ENCODE assay signal across 8 mouse cellular contexts in genomic region chr17:34982328-34982727, GRCm38 (mm10). TPM values are rescaled to one million over a fixed set of nuclear protein-coding genes. Genes with fewer than 3 reads are reported as not detected.
DNase-seq lines count a peak whose midpoint lies in the region; ATAC-seq and TF ChIP-seq lines count a peak whose summit lies in the region.

No protein-coding gene starts in this region.

- peak overlapping the region; percentile 56 for H3K9ac ChIP-seq in lung, postnatal 0 days (replicated peaks; ENCODE audit: low read depth)
- H3K9ac ChIP-seq in limb, embryonic 15.5 days = peak overlapping the region; percentile 91

- H3K4me2 ChIP-seq in lung, postnatal 0 days (replicated peaks; ENCODE audit: low read depth, low read length) = peak overlapping the region; percentile 86
- peak overlapping the region; percentile 83 for H3K4me2 ChIP-seq in limb, embryonic 15.5 days

- no peak for TF ChIP-seq CTCF in lung, postnatal 0 days (IDR thresholded peaks at IDR 0.05)
- TF ChIP-seq CTCF in small intestine, adult 2 months (IDR thresholded peaks at IDR 0.05; ENCODE audit: extremely low read depth, insufficient read length, insufficient replicate concordance, low read depth, low read length) = no peak

- H3K9me3 ChIP-seq in lung, postnatal 0 days (ENCODE audit: low read length) = no peaks in the 10 kb centered on the region
- H3K9me3 ChIP-seq in erythroblast, embryonic 14.5 days (ENCODE audit: control insufficient read depth, low read length) = peaks cover 3% of the 10 kb centered on the region; the same call in 1 of the 2 replicates
- H3K9me3 ChIP-seq in limb, embryonic 15.5 days = no peaks in the 10 kb centered on the region

- under 1% methylated on average over 15 of the region's 15 CpGs for WGBS in lung, postnatal 0 days
- WGBS in limb, embryonic 15.5 days = 0% methylated on average over 15 of the region's 15 CpGs
- WGBS in small intestine, adult 2 months = under 1% methylated on average over 15 of the region's 15 CpGs

- H3K27ac ChIP-seq in lung, postnatal 0 days (ENCODE audit: low read length) = peak overlapping the region; percentile 92
- H3K27ac ChIP-seq in limb, embryonic 15.5 days = peak overlapping the region; percentile 100
- H3K27ac ChIP-seq in small intestine, adult 2 months (ENCODE audit: insufficient read depth, low read depth, low read length) = no peak overlapping the region; the same call in 1 of the 2 replicates

- TF ChIP-seq EP300 in lung, postnatal 0 days (IDR thresholded peaks at IDR 0.05) = no peak

- H3K27me3 ChIP-seq in lung, postnatal 0 days (replicated peaks; ENCODE audit: insufficient read depth, low read length) = no peaks in the 10 kb centered on the region
- no peaks in the 10 kb centered on the region for H3K27me3 ChIP-seq in erythroblast, embryonic 14.5 days (ENCODE audit: control insufficient read depth)
- H3K27me3 ChIP-seq in limb, embryonic 15.5 days = no peaks in the 10 kb centered on the region
- H3K27me3 ChIP-seq in small intestine, adult 2 months (ENCODE audit: control insufficient read depth, insufficient read depth, low read length) = no peaks in the 10 kb centered on the region

- peak overlapping the region; percentile 58 for H3K4me3 ChIP-seq in lung, postnatal 0 days (ENCODE audit: low read depth, low read length)
- H3K4me3 ChIP-seq in erythroblast, embryonic 14.5 days (replicated peaks) = peak overlapping the region; percentile 98
- peak overlapping the region; percentile 87 for H3K4me3 ChIP-seq in limb, embryonic 15.5 days
- peak overlapping the region; percentile 81 for H3K4me3 ChIP-seq in small intestine, adult 2 months (ENCODE audit: low read depth, low read length)

- H3K36me3 ChIP-seq in lung, postnatal 0 days (ENCODE audit: insufficient read depth, low read length) = peaks cover 9% of the 10 kb centered on the region; the same call in 1 of the 2 replicates
- peaks cover 37% of the 10 kb centered on the region for H3K36me3 ChIP-seq in erythroblast, embryonic 14.5 days (ENCODE audit: control insufficient read depth)
- peaks cover 19% of the 10 kb centered on the region for H3K36me3 ChIP-seq in limb, embryonic 15.5 days
- H3K36me3 ChIP-seq in small intestine, adult 2 months (ENCODE audit: control insufficient read depth, insufficient read depth, low read length) = peaks cover 16% of the 10 kb centered on the region

- TF ChIP-seq POLR2A in small intestine, adult 2 months (IDR thresholded peaks at IDR 0.05; ENCODE audit: low read depth, low read length) = no peak

- DNase-seq in lung, postnatal 0 days (ENCODE audit: low spot score) = peak; percentile 31
- DNase-seq in lung, adult 18-20 months = no peak
- DNase-seq in cerebellum, adult 18-20 months = no peak
- DNase-seq in layer of hippocampus, postnatal 36 days = no peak
- no peak for DNase-seq in adrenal gland, postnatal 14 days

- ATAC-seq in lung, postnatal 0 days = no peak
- ATAC-seq in limb, embryonic 15.5 days (ENCODE audit: insufficient number of reproducible peaks, low FRiP score, low TSS enrichment, low read depth) = no peak

- H3K4me1 ChIP-seq in lung, postnatal 0 days (ENCODE audit: insufficient read depth, low read depth, low read length) = peaks cover 7% of the 10 kb centered on the region
- H3K4me1 ChIP-seq in erythroblast, embryonic 14.5 days (ENCODE audit: control insufficient read depth) = peaks cover 34% of the 10 kb centered on the region
- peaks cover 21% of the 10 kb centered on the region for H3K4me1 ChIP-seq in limb, embryonic 15.5 days
- peaks cover 4% of the 10 kb centered on the region; the same call in 1 of the 2 replicates for H3K4me1 ChIP-seq in small intestine, adult 2 months (ENCODE audit: control insufficient read depth, insufficient read depth, insufficient read length, low read length)

RNA-seq across cellular contexts. Expression of gene Lsm2, which starts 0.7 kb away (rescaled TPM):
- polyA plus RNA-seq in lung, postnatal 0 days (2015; fragmentation: Nextera tagmentation; extraction: Ambion mirVana) = 47.3 and 55.4 TPM in 2 replicates
- polyA plus RNA-seq in erythroblast, embryonic 14.5 days (2012) = 15.9 and 21.4 TPM in 2 replicates
- 143 and 159 TPM in 2 replicates for polyA plus RNA-seq in limb, embryonic 15.5 days (2015; fragmentation: Nextera tagmentation; extraction: Ambion mirVana)
- polyA plus RNA-seq in small intestine, adult 2 months (2012; rRNA removed) = 51.7 and 82.1 TPM in 2 replicates
- 10 to 100 TPM; 17.3 to 19.1 TPM for total RNA-seq in layer of hippocampus, postnatal 36 days (2021)
- total RNA-seq in adrenal gland, postnatal 14 days (2021) = 39.4 and 44.2 TPM in 2 replicates

RNA-seq across cellular contexts. Expression of gene Hspa1l, which starts 9.8 kb away (rescaled TPM):
- polyA plus RNA-seq in lung, postnatal 0 days (2015; fragmentation: Nextera tagmentation; extraction: Ambion mirVana) = 0.70 and 0.79 TPM in 2 replicates
- polyA plus RNA-seq in erythroblast, embryonic 14.5 days (2012) = 0.04 TPM in 1 of 2 replicates, not detected in the other
- polyA plus RNA-seq in limb, embryonic 15.5 days (2015; fragmentation: Nextera tagmentation; extraction: Ambion mirVana) = 0.46 and 0.65 TPM in 2 replicates
- polyA plus RNA-seq in small intestine, adult 2 months (2012; rRNA removed) = 0.06 and 0.14 TPM in 2 replicates
- under 1 TPM; 0.42 to 0.48 TPM for total RNA-seq in layer of hippocampus, postnatal 36 days (2021)
- total RNA-seq in adrenal gland, postnatal 14 days (2021) = 0.34 and 0.37 TPM in 2 replicates

RNA-seq across cellular contexts. Expression of gene Hspa1a, which starts 10.4 kb away (rescaled TPM):
- 8.2 and 11.9 TPM in 2 replicates for polyA plus RNA-seq in lung, postnatal 0 days (2015; fragmentation: Nextera tagmentation; extraction: Ambion mirVana)
- polyA plus RNA-seq in erythroblast, embryonic 14.5 days (2012) = 195 and 214 TPM in 2 replicates
- polyA plus RNA-seq in limb, embryonic 15.5 days (2015; fragmentation: Nextera tagmentation; extraction: Ambion mirVana) = 31.7 and 32.0 TPM in 2 replicates
- 8.9 and 9.3 TPM in 2 replicates for polyA plus RNA-seq in small intestine, adult 2 months (2012; rRNA removed)
- 10 to 100 TPM; 19.1 to 26.6 TPM for total RNA-seq in layer of hippocampus, postnatal 36 days (2021)
- total RNA-seq in adrenal gland, postnatal 14 days (2021) = 12.7 and 38.7 TPM in 2 replicates

RNA-seq across cellular contexts. Expression of gene Gm20481, which starts 12.6 kb away (rescaled TPM):
- not detected in 2 replicates for polyA plus RNA-seq in lung, postnatal 0 days (2015; fragmentation: Nextera tagmentation; extraction: Ambion mirVana)
- not detected in 2 replicates for polyA plus RNA-seq in erythroblast, embryonic 14.5 days (2012)
- polyA plus RNA-seq in limb, embryonic 15.5 days (2015; fragmentation: Nextera tagmentation; extraction: Ambion mirVana) = not detected in 2 replicates
- polyA plus RNA-seq in small intestine, adult 2 months (2012; rRNA removed) = not detected in 2 replicates
- total RNA-seq in layer of hippocampus, postnatal 36 days (2021) = not detected
- total RNA-seq in adrenal gland, postnatal 14 days (2021) = not detected in 2 replicates

RNA-seq across cellular contexts. Expression of gene Vars, which starts 18.5 kb away (rescaled TPM):
- 24.6 and 24.7 TPM in 2 replicates for polyA plus RNA-seq in lung, postnatal 0 days (2015; fragmentation: Nextera tagmentation; extraction: Ambion mirVana)
- polyA plus RNA-seq in erythroblast, embryonic 14.5 days (2012) = 41.7 and 44.9 TPM in 2 replicates
- 94.4 and 95.1 TPM in 2 replicates for polyA plus RNA-seq in limb, embryonic 15.5 days (2015; fragmentation: Nextera tagmentation; extraction: Ambion mirVana)
- polyA plus RNA-seq in small intestine, adult 2 months (2012; rRNA removed) = 123 and 182 TPM in 2 replicates
- 10 to 100 TPM; 45.1 to 50.1 TPM for total RNA-seq in layer of hippocampus, postnatal 36 days (2021)
- total RNA-seq in adrenal gland, postnatal 14 days (2021) = 55.3 and 71.7 TPM in 2 replicates
